Mouse (Mus musculus) neutrophil, adult 65 days (primary cell): ENCODE measurements around the gene Pes1. TPM values are rescaled to one million over a fixed set of nuclear protein-coding genes. Genes with fewer than 3 reads are reported as not detected.

Source experiments
- total RNA-seq: library from RNA; stranded (reverse); gene quantifications from 2 replicates; pipeline ENCODE4 v1.2.4, GENCODE M21; 2023

Gene Pes1
- 20.3 and 21.4 TPM in 2 replicates for total RNA-seq

DNA sequence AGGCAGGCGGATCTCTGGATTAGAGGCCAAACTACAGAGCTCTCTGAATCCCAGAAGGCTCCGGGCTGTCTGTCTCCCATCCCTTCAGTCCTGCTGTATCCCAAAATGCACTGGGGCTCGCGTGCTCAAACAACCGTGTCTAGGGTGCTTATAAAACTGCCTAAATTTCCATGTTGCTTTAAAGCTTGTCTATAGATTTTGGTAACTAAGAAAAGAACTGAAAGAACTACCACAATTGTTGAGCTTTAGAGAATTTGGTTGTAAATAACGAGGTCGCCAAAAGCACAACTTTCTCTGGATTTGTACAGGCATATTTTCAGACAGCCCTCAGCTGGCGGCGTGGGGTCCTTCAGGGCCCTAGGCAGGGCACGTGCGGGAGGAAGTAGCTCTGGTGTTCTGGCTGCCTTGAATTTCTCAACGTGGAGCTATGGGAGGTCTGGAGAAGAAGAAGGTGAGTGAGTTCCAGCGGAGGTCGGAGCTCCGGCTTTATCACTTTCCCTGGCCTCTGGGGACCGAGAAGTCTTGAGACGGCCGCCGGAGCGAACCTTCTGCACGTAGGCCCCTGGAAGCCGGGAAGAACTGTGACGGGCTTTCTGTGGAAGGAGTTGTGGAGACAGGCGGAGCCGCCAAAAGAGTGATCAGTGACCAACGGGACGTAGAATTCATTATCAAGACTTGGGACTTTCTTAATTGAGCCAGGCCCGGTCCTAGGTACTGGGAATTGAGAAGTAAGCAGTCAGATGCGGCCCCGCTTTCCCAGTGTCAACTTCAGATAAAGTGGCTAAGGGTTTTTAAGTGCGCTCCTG is at the start of gene Pes1:
TSS of gene Pes1 (plus strand) at position 366 of the 806 bp plus-strand sequence.

DNA sequence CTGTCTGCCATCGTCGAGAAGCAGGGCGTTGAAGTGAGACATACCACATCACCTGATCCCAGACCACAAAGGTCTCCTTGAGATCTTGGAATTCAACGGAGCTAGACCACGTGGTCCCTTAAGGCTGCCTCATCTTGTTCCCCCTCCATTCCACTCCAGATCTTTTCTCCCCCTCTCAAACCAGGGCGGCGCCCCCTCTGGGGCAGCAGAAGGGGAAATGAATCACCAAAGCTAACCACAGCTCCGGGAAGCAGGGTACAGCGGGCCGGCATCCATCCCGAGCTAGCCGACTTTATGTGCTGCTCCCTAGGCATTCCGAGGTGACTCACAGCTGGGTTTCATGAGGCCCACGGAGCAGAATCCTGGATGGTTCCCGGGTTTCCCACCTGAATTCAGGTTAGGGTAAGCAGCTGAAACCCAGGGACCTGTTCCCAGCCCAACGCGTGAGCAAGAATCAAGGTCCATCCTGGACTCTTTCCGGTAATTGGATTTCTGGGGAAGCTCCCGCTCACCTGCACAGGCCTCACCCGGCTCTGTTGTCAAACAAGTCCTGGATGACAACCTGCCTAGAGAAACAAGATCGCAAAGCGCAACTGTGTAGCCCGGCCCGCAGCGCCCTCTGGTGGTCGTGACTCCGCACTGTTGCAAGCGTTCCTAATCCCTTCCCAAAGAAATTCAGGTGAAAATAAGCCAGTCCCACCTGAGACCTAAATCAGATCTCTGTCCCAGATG is 49.5 kb upstream of the Pes1 start, which contains the start of gene Slc35e4:
TSS of gene Slc35e4 (minus strand) at position 556 of the 732 bp plus-strand sequence.

GRCm38 (mm10) chr11:3931511-3932211 is 32.1 kb upstream of the Pes1 start, which contains the start of gene Tcn2:
Tcn2 (minus strand) TSS chr11:3932159.

DNA sequence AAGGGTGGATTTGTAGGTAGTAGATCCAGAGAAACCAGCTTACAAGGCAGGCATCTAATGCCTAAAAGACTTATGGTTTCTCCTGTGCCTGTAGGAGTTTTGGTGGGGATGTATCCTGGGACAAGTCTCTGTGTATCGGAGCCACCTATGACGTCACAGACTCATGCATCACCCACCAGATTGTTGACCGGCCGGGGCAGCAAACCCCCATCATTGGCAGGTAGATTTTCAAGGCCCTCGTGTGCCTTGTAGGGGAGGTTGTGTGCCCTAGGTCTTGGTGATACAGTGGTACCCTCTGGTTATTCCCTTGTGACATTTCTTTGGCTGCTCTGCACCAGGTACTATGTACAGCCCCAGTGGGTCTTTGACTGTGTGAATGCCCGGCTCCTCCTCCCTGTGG is 12.9 kb downstream of the Pes1 start, which contains the start of gene 4930556J24Rik:
TSS of gene 4930556J24Rik (minus strand) at position 101 of the 400 bp plus-strand sequence.

DNA sequence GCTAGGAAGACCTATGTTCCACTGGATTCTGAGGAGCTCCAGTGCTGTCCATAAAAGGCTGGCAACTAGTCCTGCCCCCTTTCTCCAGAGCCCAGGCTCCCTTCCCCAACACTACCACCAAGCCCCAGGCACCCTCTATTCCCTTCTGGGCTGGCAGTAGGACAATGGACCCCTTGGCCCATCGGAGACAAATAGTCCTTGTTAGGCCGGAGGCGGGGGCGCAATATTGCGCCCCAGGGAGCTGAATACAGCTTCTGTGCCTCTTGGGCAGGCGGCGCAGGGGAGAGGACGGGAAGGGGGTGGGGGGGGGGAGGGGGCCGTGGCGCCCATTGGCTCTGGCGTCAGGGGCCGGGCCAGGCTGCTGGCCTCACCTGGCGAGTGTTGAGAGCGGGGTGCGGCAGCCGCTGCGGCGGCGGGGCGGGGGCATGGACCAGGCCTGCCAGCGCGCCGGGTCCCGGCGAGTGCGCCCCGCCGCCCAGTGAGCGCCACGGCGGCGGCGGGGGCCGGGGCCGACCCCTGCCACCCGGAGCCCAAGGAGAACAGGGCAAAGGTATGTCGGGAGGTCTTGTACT is 19.6 kb downstream of the Pes1 start, which contains the start of gene Gal3st1:
TSS of gene Gal3st1 (plus strand) at position 346 of the 572 bp plus-strand sequence.

Other genes with a start within 250 kb of the Pes1 start
- gene Osbp2, start 100.1 kb upstream of the Pes1 start, total RNA-seq: not detected in 2 replicates
- 0.47 TPM in 1 of 2 replicates, not detected in the other for gene 4921536K21Rik, start 68.9 kb upstream of the Pes1 start, total RNA-seq
- 3.8 and 4.9 TPM in 2 replicates for gene Dusp18, start 68.7 kb upstream of the Pes1 start, total RNA-seq
- gene Slc35e4, start 49.3 kb upstream of the Pes1 start, total RNA-seq: 9.9 and 12.9 TPM in 2 replicates
- 158 and 172 TPM in 2 replicates for gene Tcn2, start 31.8 kb upstream of the Pes1 start, total RNA-seq
- not detected in 2 replicates for gene 4930556J24Rik, start 12.8 kb downstream of the Pes1 start, total RNA-seq
- gene Gal3st1, start 19.7 kb downstream of the Pes1 start, total RNA-seq: not detected in 2 replicates
- gene Sec14l4, start 67.5 kb downstream of the Pes1 start, total RNA-seq: not detected in 2 replicates
- gene Sec14l3, start 100.9 kb downstream of the Pes1 start, total RNA-seq: not detected in 2 replicates
- 0.76 TPM in 1 of 2 replicates, not detected in the other for gene Mtfp1, start 131.5 kb downstream of the Pes1 start, total RNA-seq
- 0.59 and 1.6 TPM in 2 replicates for gene Sec14l2, start 159.4 kb downstream of the Pes1 start, total RNA-seq
- gene Rnf215, start 171.2 kb downstream of the Pes1 start, total RNA-seq: 12.2 and 20.4 TPM in 2 replicates
- gene Ccdc157, start 196.3 kb downstream of the Pes1 start, total RNA-seq: 1.4 and 2.5 TPM in 2 replicates
- 33.9 and 38.0 TPM in 2 replicates for gene Sf3a1, start 196.4 kb downstream of the Pes1 start, total RNA-seq
- gene Tbc1d10a, start 222.8 kb downstream of the Pes1 start, total RNA-seq: 18.6 and 27.0 TPM in 2 replicates